22 mouse cellular contexts compared by ENCODE assay signal in genomic region chr11:84624100-84624499, GRCm38 (mm10).
DNase-seq lines count a peak whose midpoint lies in the region; ATAC-seq and TF ChIP-seq lines count a peak whose summit lies in the region.
"Had no signal": no experiment of that assay in that cellular context is flagged by ENCODE, and none has a peak within 500 bp of the region (broad histone marks: within the 10 kb centered on the region; RNA-seq: fewer than 3 reads in every experiment).

No protein-coding gene starts in this region.

- no peak for DNase-seq in kidney, adult 2 months
- DNase-seq in kidney, adult 8-10 months = no peak
- peak; percentile 17 to 27 for DNase-seq in kidney, postnatal 4 days
- DNase-seq in kidney, postnatal 14 days = no peak
- DNase-seq: adrenal gland, adult 8-10 months; adrenal gland, postnatal 14 days; adrenal gland, postnatal 36 days; cerebellum, adult 11-12 months; cerebellum, adult 2 months; cerebellum, adult 9-10 months; cerebellum, postnatal 10 days; cerebellum, postnatal 25 days had no signal

- no peak overlapping the region for H3K4me2 ChIP-seq in kidney, embryonic 14.5 days (replicated peaks; ENCODE audit: low read depth, low read length)
- H3K4me2 ChIP-seq in kidney, embryonic 16.5 days (replicated peaks; ENCODE audit: low read depth, low read length) = no peak overlapping the region
- H3K4me2 ChIP-seq: embryonic facial prominence, embryonic 12.5 days; forebrain, embryonic 13.5 days; forebrain, embryonic 15.5 days had no signal

- H3K36me3 ChIP-seq in kidney, embryonic 14.5 days (ENCODE audit: control insufficient read depth, insufficient read depth, low read length) = no peaks in the 10 kb centered on the region
- H3K36me3 ChIP-seq in kidney, adult 2 months (ENCODE audit: control insufficient read depth, insufficient read depth, low read length) = no peaks in the 10 kb centered on the region
- H3K36me3 ChIP-seq in kidney, embryonic 16.5 days (ENCODE audit: insufficient read depth, low read length) = no peaks in the 10 kb centered on the region
- H3K36me3 ChIP-seq: embryonic facial prominence, embryonic 10.5 days; embryonic facial prominence, embryonic 12.5 days; forebrain, embryonic 15.5 days; G1E had no signal

- H3K27ac ChIP-seq in kidney, embryonic 14.5 days (ENCODE audit: low read depth, low read length) = no peak overlapping the region
- no peak overlapping the region for H3K27ac ChIP-seq in kidney, adult 2 months (ENCODE audit: insufficient read depth, low read depth, low read length)
- H3K27ac ChIP-seq in kidney, embryonic 16.5 days (ENCODE audit: low read length) = no peak overlapping the region
- H3K27ac ChIP-seq: embryonic facial prominence, embryonic 10.5 days; embryonic facial prominence, embryonic 12.5 days; forebrain, embryonic 13.5 days; forebrain, embryonic 15.5 days had no signal

- H3K9ac ChIP-seq in kidney, embryonic 14.5 days (ENCODE audit: low read depth, low read length) = no peak overlapping the region
- no peak overlapping the region for H3K9ac ChIP-seq in kidney, embryonic 16.5 days (replicated peaks; ENCODE audit: low read length)
- H3K9ac ChIP-seq: embryonic facial prominence, embryonic 12.5 days; forebrain, embryonic 13.5 days; forebrain, embryonic 15.5 days had no signal

- peak; percentile 69 for ATAC-seq in kidney, embryonic 14.5 days (ENCODE audit: low FRiP score, low TSS enrichment)
- ATAC-seq in kidney, embryonic 16.5 days (ENCODE audit: low FRiP score, low TSS enrichment) = peak; percentile 77
- ATAC-seq: activated CD4-positive, CD25-positive, alpha-beta regulatory T cell, adult 4 months; CD4-positive, CD25-positive, alpha-beta regulatory T cell, adult 4 months; forebrain, embryonic 13.5 days; forebrain, embryonic 15.5 days; Patski had no signal

- no peaks in the 10 kb centered on the region for H3K27me3 ChIP-seq in kidney, embryonic 14.5 days (ENCODE audit: control insufficient read depth, insufficient read depth, low read length)
- H3K27me3 ChIP-seq in kidney, adult 2 months (replicated peaks; ENCODE audit: control insufficient read depth, insufficient read depth, low read length) = no peaks in the 10 kb centered on the region
- no peaks in the 10 kb centered on the region for H3K27me3 ChIP-seq in kidney, embryonic 16.5 days (ENCODE audit: insufficient read depth, low read length)
- H3K27me3 ChIP-seq: embryonic facial prominence, embryonic 12.5 days; forebrain, embryonic 15.5 days had no signal

- 5% methylated on average over 5 of the region's 5 CpGs for WGBS in kidney, embryonic 14.5 days
- WGBS in kidney, adult 2 months = 27% methylated on average over 5 of the region's 5 CpGs
- 4% methylated on average over 5 of the region's 5 CpGs for WGBS in kidney, embryonic 16.5 days

- peaks cover 8% of the 10 kb centered on the region; the same call in 1 of the 2 replicates for H3K4me1 ChIP-seq in kidney, embryonic 14.5 days (ENCODE audit: control insufficient read depth, insufficient read depth, low read length)
- H3K4me1 ChIP-seq in kidney, adult 2 months (ENCODE audit: control insufficient read depth, insufficient read depth, low read length) = 0 out of 2 replicates have a peak, but pooled peaks cover 7% of the 10 kb centered on the region
- peaks cover 14% of the 10 kb centered on the region; the same call in 1 of the 2 replicates for H3K4me1 ChIP-seq in kidney, embryonic 16.5 days (ENCODE audit: insufficient read depth, low read length)

- TF ChIP-seq CTCF in kidney, adult 2 months (conservative IDR thresholded peaks at IDR 0.05; ENCODE audit: insufficient read depth, insufficient read length, low read depth, low read length) = no peak

- H3K4me3 ChIP-seq in kidney, embryonic 14.5 days (ENCODE audit: low read length) = no peak overlapping the region
- no peak overlapping the region for H3K4me3 ChIP-seq in kidney, adult 2 months (ENCODE audit: insufficient read depth, low read depth, low read length)
- H3K4me3 ChIP-seq in kidney, embryonic 16.5 days (ENCODE audit: low read length) = no peak overlapping the region
- H3K4me3 ChIP-seq: embryonic facial prominence, embryonic 10.5 days; embryonic facial prominence, embryonic 12.5 days; forebrain, embryonic 13.5 days; forebrain, embryonic 15.5 days had no signal

- no peaks in the 10 kb centered on the region for H3K9me3 ChIP-seq in kidney, embryonic 14.5 days (ENCODE audit: control insufficient read depth, low read length)
- no peaks in the 10 kb centered on the region for H3K9me3 ChIP-seq in kidney, embryonic 16.5 days (ENCODE audit: low read length)
- H3K9me3 ChIP-seq: embryonic facial prominence, embryonic 10.5 days; embryonic facial prominence, embryonic 12.5 days; forebrain, embryonic 13.5 days; forebrain, embryonic 15.5 days; G1E had no signal

- no peak for TF ChIP-seq POLR2A in kidney, adult 2 months (IDR thresholded peaks at IDR 0.05; ENCODE audit: low read depth, low read length)

Comparison
In these comparisons a context has a peak if more than half of its experiments do, and no peak if none do; other contexts are left out.
1. DNase-seq: peak in kidney, postnatal 4 days (2 of 2); none in kidney, adult 2 months (single experiment), kidney, adult 8-10 months (0 of 2) and kidney, postnatal 14 days (single experiment).